Mouse (Mus musculus) T-helper 1 cell (primary cell): Measurements from ENCODE around the gene Fth1.
"Not testable (repeated sequence)": the region's sequence is repeated elsewhere in the genome, so short reads cannot be mapped to it uniquely, and the experiment has no call there.

ENCODE experiments used
- in situ Hi-C: fragments of 300-600 bp; cut with MboI, MseI; formaldehyde crosslinking; loops from one replicate; pipeline ENCODE4 v1.15.1; 2025; ENCODE audit warnings: high pct_unique_total_duplicates

The Fth1 gene

DNA sequence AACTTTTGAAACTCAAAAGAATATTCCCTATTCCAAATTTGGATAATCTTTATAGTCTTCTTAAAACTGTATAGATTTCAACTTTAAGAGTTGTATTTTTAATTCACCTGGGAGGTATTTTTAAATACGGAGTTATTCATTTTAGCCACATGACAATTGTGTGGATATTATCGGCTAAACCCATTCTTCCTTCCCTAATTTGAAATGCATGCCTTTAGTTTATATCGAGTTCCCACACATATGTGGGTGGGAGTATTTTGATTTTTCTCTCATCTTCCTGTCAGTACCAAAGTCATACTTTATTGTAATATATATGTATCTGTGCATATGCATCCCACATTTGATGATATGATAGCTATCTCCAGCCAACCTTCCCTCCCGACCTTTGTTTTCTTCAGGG lies at the start of gene Fth1:
Fth1 (plus strand) TSS at position 341 of the 400 bp plus-strand sequence.
- in situ Hi-C loops, result no loop called here

DNA sequence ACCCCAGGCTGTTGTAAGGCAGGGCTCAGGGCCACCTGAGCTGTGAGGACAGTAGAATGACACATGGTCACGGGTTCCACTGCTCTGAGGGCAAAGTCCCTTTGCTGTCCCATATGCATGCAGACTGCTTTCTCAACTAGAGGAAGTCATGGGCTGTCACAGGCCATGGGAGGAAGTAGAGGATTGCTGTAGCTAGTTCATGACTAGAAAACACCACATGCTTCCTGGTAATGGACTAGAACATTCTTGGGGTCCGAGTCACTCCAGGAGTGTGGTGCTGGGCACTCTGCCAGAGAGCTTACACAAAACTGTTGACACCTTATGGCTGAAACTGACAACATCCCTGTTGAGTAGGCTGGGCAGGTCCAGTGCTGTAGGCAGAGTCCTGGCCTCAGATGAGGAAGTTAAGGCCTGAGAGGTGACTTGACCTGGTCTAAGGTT lies 49.2 kb upstream of the Fth1 start:
- in situ Hi-C loops, result not testable (repeated sequence)

DNA sequence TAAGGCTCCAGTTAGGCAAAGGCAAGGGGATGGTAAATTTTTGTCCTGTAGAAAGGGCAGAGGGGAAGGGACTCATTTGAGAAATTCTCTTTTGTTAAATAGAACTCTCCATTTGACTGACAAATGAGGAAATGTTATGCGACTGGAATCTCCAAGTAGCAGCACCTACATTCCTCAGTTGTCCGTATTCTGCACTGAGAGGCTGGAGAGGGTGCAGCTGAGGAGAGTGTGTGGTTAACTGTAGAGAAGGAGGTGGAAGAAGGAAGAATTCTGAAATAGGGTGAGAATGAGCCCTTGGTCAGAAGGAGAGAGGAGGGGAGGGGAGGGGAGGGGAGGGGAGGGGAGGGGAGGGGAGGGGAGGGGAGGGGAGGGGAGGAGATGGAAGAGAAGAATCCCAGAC lies 46.5 kb upstream of the Fth1 start:
- in situ Hi-C loops, result no loop called here

DNA sequence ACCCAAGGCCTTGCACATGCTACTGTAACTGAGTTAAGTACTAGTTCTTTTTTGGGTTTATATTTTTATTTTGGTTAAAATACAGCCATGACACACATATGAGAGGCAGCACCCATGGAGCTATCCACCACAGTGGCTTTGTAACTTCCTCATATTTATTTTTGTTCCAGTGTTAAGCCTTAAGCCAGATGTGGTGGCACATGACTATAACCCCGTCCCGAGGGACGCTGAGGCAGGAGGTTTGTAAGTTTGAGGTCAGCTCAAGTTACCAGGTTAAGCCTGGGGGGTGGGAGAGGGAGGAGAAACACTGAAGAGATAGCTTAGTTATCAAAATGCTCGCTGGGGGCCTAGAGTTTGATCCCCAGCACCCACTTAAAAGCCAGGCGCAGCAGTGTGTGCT lies 43.8 kb upstream of the Fth1 start:
- in situ Hi-C loops, result no loop called here

DNA sequence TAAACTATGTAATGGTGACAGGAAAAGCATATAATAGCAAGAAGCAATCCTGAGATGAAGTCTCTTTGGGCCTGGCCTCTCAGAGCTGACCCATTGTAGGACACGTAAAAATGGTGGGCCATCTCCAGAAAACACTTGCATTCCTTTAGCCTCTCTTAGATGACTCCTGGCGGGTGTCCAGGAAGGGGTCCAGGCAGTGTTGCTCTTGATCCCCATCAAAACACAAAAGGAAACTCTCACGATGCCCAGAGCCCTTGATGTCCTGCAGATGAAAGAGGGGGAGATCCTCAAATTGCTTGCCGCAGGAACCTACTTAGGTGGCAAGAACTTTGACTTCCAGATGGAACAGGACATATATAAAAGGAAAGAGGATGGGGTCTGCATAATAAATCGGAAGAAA lies 43.0 kb upstream of the Fth1 start:
- in situ Hi-C loops, result no loop called here

DNA sequence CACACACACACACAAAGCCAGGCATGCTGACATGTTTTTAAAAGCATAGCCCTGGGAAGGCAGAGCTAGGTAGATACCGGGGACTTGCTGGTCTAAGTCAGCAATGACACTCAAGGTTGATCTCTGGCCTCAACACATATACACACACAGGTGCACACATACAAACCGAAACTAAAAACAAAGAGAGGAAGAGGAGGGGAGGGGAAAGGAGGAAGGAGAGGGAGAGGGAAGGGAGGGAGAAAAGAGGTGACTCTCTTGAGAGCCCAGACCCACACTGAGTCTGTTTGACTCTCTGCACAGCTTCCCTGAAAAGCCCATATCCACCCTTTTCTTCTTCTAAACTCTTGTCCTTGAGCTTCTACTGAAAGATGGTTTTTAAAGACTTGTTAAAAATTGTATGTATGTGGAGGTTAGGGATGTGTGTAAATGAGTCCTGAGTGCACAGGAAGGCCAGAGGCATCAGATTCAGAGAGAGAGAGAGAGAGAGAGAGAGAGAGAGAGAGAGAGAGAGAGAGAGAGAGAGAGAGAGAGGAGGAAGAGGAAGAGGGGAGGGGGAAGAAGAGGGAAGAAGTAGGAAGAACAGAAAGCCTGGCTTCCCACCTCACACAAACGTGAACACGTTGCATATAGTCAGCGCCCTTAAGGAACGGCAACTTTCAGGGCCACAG lies 42.1 kb upstream of the Fth1 start:
- in situ Hi-C loops, result no loop called here

DNA sequence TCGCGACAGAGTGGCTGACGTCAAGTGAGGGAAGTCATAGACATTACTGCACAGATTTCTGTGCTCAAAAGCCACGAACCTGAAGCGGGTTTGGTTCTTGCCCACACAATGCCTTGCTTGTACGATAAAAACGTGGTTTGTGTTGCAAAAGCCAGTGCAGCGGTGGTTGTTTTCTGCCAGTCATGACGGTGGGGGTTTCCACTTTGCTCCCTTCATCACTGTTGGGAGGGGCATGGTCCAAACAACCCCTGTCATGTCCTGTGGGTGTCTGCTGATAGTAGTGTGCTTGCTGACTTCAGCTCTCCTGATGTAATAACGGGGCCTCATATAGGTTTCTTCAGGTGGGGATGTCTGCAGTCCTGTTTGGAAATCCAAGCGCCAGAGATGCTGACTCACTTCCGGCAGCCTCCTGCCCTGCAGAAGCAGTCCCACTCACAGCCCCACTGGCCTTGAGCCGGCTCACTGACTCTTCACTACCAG lies 41.5 kb upstream of the Fth1 start:
- in situ Hi-C loops, result no loop called here

DNA sequence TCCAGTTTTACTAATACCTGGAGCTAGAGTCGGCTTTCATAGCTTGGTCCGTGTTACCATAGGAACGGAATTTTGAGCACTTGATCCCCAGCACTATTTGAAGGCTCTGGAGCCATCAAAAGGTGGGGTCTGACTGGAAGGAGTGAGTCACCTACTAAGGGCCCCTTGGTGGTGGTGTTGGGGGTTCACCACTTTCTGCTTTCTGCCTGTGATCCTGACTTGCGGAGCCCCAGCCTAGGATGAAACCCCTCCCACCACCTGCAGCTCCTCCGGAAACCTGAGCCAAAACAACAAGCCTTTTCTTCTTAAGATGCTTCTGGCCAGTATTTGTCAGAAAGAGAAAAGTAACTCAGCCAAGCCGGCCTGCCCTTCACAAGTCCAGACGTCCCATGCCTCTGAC lies 40.6 kb upstream of the Fth1 start:
- in situ Hi-C loops, result no loop called here

DNA sequence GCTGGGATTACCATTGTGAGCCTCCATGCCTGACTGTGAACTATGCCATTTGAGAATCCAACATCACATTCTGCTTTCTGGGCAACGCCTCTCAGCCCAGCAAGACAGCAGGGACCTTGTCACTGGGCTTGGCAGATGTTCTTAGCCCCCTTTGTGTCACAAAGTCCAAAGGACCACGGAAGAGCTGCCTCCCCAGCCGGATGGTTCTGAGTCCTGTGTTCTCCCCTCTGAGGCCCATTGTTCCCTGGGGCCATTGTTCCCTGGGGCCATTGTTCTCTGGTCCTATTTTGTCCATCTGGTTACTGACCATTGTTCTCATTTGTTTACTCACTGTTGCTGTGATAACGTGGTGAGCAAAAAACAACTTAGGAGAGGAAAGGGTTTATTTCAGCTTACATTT lies 39.5 kb upstream of the Fth1 start:
- in situ Hi-C loops, result no loop called here

DNA sequence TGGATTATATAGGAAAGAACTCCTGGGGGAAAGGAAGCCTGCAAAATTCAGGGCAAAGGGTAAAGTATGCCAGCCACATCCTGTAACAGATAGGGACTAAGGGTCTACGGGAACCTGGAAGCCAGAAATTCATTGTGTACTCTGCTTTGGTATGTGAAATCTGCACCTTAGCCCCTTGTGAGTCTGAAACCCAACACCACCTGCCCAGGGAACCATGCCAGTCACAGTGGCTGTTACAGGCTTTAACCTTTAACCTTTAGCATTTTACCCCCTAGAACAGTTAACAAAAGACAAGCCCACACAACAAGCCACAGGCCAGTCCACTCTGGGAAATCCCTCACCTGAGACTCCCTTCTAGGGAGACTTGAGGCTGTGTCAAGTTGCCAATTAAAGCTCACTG lies 38.6 kb upstream of the Fth1 start:
- in situ Hi-C loops, result no loop called here

DNA sequence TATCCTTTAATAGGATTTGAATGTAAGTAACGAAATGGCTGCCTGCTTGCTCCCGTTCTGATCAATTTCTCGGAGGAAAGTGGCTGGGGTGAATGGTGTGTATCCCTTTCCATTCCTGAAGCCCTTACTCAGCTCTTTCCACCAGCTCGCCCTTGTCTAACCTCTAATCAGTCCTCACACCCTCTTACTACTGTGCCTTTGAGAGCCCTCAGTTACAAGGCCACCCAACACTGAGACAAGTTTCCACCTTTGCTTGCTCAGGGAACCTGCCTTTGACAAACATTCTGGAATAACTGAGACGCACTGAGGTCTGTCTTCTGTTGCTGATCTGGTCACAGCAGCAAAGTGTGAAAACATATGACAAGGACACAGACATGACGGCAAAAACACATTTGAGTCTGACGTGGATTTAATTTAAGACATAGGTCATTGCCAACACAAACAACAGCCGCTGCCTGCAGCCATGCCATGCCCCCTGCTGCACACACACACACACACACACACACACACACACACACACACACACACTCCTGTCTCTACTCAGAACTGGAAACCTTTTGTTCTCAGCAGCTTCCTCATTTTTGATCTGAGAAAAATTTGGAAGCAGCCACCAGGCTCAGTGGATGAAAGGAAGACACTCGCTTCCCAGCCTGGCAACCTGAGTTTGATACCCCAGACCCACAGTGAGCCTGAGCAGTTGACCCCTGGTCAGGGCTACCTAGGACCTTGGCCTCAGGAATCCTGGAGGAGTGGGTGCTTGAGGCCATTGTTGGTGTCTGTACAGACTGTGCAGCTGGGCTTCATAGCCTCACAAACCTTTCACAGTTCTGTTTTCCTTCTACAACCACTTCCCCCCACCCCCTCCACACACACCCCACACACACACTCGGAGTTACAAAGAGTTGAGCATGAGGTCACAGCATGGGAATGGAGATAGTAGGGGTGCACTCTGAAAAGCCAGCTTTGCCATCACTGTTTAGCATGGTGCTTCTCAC lies 37.6 kb upstream of the Fth1 start:
- in situ Hi-C loops, result no loop called here

DNA sequence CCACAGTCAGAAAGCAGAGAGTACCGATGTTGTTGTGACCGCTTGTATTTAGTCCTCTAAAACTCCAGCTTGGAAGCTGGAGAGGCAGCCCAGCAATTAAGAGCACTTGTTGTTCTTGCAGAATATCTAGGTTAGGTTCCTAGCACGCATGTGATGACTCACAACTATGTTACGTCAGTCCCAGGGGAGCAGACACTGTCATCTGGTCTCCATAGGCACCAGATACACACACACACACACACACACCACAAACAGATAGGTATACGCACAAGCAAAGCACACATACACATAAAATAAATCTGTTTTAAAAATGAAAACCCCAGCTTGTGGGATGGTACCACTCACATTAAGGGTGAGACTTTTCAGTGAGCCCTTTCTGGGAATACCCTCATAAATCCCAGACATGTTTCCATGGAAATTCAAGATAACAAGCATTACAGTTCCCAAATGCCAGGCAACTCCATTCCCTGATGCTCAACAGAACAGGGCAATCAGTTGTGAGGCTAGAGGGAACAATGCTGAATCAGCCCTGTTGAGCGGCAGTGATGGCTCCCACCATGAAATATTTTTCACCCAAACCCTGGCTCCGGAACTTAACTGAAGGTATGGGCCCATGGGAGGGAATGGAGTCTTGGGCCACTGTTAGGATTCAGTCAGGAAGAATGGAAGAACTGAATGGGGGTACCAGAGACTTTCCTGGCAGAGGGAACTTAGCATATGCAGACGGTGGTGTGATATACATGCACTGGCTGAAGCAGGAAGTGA lies 34.4 kb upstream of the Fth1 start:
- in situ Hi-C loops, result no loop called here

DNA sequence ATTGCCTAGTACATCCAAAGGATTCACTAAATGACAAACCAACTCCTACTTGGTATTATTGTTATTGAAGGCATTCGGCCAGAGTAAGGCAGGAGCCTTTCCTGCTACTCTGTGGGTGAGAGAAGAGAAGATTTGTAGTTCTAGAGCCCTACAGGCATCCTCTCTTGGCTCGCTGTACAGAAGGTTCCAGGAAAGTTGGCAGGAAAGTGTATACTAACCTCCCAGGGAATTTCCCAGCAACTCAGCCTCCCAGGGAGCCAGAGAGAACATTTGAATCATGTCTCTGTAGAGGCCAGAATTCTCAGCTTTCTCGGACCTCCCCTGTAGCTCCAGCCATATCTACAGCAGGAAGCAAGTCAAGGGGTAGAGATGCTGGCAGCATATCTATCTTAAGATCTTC lies 33.4 kb upstream of the Fth1 start:
- in situ Hi-C loops, result no loop called here

DNA sequence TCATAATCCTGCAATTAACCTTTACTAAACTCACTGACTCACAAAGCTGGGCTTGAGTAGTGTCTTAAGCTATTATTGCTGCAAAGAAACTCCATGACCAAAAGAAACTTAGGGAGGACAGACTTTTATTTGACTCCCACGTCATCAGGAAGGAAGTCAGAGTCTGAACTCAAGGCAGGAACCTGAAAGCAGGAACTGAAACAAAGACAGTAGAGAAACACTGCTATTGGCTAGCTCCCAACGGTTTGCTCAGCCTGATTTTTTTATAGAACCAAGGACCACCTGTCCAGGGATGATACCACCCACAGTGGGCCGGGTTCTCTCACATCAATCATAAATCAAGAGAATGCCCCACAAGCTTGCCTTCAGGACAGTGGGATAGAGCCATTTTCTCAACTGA lies 28.0 kb upstream of the Fth1 start:
- in situ Hi-C loops, result no loop called here

DNA sequence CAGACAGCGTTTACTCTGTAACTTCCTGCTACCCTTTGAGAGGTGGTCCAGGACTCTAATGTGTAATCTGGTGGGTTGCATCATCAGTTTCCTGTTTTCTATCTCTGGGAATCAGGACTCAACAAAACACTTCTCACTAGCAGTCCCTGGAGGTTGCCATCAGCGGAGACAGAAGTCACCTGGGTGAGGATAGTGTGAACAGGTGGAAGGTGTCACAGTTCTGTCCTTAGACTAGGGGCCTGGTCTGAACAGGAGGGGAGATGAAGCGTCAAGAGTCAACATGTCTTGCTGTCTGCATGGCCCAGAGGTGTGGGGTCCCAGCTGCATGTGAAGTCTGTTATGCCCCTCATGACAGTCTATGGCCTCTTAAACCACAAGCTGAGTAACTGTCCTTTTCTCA lies 27.5 kb upstream of the Fth1 start:
- in situ Hi-C loops, result no loop called here

DNA sequence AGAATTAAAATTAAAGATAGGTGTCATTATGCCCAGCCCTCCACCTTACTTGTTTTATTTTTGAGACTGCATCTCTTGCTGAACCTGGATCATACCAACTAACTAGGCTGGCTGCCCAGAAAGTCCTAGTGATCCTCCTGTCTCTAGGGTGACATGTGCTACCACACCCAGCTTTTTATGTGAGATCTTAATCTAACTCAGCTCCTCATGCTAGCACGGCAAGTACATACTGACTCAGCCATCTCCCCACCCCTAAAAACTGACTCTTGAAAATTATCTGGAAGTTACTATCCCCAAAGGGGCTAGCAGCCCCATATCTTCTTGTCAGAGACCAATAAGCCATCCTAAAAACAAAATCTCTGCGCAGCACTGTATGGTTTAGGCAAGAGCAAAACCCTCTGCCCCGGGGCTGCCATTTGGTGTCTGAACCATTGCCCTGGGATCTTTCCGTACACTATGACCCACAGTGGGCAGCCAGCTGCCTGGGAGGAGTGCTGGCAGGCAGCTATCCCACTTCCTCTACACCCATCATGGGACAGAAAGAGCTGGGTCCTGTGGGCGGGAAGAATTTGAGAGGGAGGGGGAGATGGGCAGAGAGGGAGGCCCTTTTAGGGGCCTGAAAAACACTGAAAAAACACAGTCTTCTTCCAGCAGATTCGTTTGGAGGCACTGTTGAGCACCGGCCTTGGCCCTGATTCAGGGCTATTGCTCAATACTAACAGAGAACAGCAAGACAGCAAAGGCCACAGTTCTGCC lies 26.2 kb upstream of the Fth1 start:
- in situ Hi-C loops, result no loop called here

DNA sequence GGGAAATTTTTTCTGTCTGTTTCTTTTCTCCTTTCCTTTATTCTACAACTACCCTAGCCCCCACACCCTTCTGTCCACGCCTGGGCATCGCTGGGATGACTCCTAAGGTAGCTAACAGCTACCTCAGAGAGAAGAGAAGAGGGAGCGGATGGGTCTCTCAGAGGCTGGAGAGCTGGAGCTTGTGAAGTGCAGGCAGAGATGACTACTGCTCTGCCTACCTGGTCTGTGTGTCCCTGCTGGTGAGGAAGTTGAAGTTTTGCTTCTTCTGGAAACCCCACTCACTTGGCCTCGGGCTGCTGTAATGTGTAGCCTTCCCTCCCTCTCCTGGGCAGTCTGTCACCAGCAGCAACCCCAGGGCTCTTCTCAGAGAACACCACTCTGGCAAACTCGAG lies 25.6 kb upstream of the Fth1 start:
- in situ Hi-C loops, result no loop called here

DNA sequence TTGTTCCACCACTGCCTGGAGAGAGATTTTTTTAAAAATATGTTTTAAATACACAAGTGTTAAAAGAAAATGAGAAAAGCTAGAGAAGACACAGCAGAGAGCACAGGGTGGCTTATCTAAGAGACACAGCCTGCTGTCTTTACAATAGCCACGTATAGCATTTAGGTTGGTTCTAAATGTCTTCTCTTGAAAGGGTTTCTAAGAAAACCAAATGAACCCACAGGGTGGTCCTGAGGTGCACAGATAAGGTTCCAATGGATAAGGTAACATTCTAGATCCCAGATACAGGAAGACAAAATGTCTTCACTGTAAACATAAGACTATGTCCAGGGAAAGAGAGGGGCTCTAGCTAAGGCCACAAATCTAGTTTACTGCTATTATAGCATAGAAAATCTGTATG lies 25.0 kb upstream of the Fth1 start:
- in situ Hi-C loops, result no loop called here

DNA sequence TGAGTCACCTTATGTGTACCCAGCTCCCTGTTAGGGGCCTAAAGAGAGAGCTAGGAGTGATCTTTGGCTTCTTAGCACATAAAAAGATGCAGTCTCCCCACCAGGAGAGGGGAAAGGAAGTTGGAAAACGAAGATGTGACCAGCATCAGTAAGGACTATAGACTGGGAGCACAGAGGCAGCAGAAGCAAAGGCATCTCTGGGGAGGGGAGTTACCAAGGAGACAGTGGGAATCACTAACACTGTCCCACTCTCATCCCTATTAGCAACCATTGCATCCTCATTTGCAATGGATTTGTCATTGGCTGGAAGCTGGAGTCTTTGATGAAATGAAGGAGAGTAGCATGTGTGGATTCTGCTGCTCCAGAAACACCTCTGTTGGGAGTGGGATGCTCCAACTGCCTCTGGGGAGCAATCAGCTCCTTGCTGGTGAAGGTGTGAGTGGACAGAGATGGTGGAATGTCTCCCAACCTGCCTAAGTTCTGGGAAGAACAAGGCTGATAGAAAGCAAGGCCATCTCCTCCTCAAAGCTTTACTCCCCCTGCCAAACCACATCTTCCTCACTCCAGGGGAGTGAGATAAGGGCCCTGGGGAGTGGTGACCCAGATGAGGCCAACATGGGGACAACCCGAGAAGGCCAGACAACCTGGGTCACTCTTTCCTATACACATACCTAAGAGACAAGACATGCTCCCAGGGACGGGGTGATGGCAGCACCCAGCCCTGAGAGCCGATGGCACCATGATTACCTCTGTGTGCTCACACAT lies 23.6 kb upstream of the Fth1 start:
- in situ Hi-C loops, result no loop called here

DNA sequence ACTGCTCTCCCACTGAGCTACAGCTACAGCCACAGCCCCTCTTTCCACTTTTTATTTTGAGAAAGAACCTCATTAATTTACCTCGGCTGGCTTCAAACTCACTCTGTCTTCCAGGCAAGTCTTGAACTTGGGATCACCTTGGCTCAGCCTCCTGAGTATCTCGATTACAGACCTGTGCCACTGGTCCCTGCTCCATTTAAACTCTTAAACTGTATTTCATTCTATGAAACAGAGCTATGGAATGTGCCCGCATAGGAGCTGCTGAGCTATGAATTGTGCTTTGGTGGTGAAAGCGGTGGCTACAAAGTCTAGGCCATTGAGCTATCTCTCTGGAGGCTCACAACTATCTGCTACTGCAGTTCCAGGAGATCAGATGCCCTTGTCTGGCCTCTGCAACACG lies 22.4 kb upstream of the Fth1 start:
- in situ Hi-C loops, result no loop called here

DNA sequence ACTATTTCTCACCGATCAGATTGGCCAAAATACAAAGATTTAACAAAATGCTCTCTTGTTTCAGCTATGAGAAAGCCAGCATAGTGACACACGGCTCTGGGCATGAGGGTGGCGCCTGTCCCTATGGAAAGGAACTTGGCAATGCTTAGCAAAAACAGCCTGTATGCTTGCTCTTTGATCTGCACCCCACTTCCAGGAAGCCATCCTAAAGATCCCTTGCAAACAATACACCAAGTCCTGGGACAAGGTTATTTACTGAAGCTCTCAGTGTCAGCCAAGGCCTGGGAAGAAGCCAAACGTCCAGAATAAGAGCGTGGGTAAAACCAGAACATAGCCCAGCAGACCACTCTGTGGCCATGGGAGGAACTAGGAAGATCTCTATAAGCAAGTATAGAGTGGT lies 19.6 kb upstream of the Fth1 start:
- in situ Hi-C loops, result no loop called here
